Mouse (Mus musculus) lung, adult 18-20 months (tissue): Measurements from ENCODE around the gene Lcat.

ENCODE experiments used
- DNase-seq, 2 experiments: peaks; one replicate each; pipeline ENCODE4 v3.0.0; 2022; ENCODE audit warnings: mixed read lengths in 2 of 2

The Lcat gene

GRCm38 (mm10) chr8:105942542-105942941, 640 bp downstream of the Lcat start:
- DNase-seq, result no peak

DNA sequence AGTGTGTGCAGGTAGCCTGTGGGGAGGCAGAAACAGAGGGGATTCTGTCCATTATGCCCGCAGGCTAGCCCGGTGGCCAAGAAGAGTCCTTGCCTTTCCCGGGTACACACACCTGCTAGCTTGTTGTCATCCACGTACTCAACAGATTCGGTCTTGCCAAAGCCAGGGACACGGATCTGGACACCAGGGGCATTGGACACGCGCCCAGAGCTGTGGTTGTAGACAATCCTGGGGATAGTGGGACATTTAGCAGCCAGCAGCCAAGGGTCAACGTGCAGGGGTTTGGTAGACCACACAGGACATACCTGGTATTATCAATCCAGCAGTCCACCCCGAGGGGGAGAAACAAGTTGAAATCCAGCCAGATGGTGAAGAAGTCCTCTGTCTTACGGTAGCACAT, 1.2 kb downstream of the Lcat start:
- no peak for DNase-seq

DNA sequence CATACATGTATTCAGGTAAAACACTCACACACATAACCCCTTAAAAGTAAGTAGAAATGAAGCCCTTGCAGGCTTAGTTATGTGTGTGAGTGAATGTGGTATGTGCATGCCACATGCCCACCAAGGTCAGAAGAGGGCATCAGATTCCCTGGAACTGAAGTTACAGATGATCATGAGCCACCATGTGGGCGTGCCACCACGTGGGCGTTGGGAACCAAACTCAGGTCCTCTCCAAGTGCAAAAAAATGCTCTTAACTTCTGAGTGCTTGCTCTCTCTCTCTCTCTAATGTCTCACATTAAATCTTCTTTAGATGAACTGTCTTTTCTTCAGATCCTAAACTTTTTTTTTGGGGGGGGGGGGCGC, 4.9 kb downstream of the Lcat start, which contains the start of gene Psmb10:
Psmb10 (minus strand) TSS at position 139 of the 364 bp plus-strand sequence.
- peak in 1 of 2 experiments; percentile 31 for DNase-seq

DNA sequence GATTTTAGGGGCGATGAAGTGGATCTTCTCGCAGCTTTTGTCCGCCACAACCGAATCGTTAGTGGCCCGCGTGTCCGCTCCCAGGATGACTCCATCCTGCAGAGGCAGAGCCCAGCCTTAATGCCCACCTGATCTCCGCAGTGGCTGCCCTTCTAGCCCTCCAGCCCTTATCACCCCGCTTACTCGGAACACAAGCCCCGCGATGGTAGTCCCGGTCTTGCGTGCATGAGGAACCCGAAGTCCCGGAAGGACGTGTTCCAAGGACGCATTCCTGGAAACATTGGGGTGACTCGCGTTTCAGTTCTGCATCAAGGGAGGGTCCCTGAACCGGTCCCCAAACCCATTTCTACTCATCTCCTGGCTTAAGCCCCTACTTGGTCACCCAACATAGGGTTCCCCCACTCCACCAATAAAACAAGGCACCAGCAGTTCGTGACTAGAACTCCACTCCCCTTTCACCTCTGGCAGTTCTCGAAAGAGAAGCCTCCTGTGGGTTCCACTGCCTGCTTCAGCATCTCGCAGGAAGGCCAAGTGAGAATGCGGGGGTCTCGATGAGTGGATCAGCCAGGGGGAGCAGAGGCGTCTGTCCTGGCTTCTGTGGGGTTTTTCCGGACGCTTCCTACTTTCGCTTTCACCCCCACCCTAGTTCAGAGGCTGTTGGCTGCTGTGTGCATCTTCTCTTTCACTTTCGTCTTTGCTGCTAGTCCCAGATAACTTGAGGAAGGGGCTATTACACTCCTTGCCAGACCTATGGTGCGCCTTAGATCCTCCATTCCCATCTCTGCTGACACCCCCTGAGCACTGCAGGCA, 5.5 kb downstream of the Lcat start:
- peak; percentile 54 to 64 for DNase-seq

DNA sequence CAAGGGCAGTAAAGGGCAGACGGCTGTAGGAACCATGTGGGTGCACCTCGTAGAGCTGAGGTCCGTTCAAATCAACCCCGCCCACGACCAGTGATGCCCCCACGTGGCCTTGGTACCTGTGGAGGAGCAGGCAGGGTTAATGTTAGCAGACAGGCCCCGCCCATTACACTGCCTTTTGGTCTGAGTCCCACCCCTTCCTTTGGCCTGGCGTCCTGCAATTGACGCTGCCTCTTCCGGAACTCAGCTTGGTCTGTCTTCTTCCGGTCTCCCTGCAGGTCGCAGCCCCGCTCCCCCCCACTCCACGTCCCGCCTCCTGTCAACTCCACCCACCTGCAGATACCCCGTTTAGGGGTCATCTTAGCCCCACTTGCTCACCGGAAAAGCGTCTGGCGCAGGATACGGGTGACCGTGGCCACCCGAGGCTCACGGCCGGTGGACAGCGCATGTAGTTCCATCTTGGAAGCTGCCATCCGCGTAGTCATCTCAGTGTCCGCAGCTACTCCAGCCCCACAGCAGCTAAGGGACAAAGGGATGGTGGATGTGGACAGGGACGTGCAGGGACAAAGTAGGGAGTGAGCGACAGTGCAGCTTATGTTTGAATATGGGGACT, 6.2 kb downstream of the Lcat start:
- peak; percentile 91 to 93 for DNase-seq

- no peak for DNase-seq
Observed at GRCm38 (mm10) chr8:105935863-105936603, 7.1 kb downstream of the Lcat start.

GRCm38 (mm10) chr8:105935105-105935504, 8.1 kb downstream of the Lcat start:
- no peak for DNase-seq

DNA sequence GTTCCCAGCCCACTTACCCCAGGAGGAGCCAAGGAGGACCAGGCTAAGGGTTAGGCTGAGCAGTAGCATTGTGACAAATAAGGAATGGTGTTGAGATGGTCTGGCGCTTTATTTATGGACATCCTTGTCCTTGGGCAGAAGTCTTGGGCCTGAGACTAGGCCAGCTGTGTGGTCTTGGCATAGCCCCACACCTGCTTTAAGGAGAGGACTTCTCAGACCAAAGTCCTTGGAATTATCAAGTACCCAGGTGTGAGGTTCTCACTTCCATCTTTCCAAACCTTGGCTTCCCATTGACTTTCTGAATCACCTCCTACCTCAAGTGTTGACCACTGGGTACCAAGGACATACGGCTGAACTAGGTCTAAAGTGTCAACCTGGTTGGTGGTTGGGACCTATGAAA, 9.4 kb downstream of the Lcat start, which contains the start of gene Ctrl:
Ctrl (minus strand) TSS at position 101 of the 400 bp plus-strand sequence.
- DNase-seq, result no peak

- DNase-seq, result no peak
Observed at GRCm38 (mm10) chr8:105932525-105932924, 10.7 kb downstream of the Lcat start.

- no peak for DNase-seq
Observed at GRCm38 (mm10) chr8:105931271-105931670, 11.9 kb downstream of the Lcat start.

GRCm38 (mm10) chr8:105930602-105931001, 12.6 kb downstream of the Lcat start:
- DNase-seq, result peak; percentile 76 to 81

DNA sequence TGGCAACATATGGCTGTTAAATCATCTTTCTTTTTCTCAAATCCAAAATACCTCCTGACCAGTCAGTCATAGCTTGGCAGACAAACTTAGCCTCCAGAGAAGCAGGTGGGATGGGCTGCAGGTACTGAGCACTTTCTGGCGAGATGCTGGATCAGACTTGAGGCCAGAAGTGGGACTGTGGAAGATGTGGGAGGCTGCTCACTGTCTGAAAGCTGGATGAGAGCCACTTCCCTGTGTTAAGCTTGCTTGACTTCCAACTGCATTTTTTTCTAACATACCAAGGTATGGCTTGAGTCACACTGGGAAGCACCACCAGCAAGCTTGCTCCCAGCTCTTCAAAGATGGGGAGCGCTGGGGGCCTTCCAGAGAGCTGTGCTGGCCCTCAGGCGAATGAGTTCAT, 18.1 kb downstream of the Lcat start:
- no peak for DNase-seq

DNA sequence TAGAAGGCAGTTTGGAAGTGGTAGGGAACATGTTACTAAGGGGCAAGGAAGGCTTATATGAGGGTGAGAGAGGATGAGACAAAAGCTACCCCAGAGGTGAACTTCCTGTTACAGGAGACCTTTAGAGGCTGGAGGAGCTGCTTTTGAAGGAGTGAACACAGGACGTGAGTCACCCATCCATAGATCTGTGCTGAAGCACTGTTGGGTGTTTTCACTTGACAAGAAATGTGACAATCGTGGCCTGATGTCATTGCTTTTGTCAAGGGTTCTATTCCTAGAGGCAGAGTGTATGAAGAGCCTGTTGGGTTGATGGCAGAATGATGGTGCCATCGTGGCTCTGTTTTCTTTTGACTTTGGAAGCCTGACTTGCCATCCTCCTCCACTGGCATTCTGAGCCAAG, 23.8 kb downstream of the Lcat start:
- DNase-seq, result no peak

DNA sequence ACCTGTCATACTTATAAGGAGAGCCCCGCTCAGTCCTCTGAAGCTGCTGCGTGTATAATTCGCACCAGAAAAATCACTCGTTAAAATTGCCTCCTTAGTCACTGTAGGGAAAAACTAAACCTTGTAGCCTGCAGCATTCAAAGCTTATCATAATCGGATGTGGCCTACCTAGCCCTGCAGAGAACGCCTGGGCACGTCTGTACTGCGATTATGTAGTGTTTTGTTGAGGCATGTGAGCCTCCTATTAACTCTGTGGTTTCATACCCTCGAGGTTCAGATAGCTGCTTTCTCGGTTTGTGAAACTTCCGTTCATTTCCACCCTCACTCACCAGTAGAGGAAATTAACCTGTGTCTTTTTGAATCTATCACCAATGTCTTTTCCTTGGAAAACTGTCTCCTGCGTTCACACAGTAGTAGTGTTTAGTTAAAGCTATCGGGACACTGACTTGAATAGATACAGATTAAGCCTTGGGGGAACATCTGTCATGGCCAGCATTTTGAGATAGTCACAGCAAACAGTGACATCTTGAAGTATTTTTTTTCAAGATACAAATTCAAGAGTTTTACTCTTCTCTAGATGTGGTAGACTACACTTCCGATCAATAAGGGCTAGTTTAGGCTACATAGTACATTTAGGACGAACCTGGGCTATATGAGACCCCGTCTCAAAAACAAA, 42.1 kb downstream of the Lcat start:
- DNase-seq, result no peak

GRCm38 (mm10) chr8:105900180-105900940, 42.8 kb downstream of the Lcat start, which contains the start of gene Pskh1:
Gene Pskh1 (plus strand): TSS chr8:105900441.
- peak; percentile 89 to 92 for DNase-seq

DNA sequence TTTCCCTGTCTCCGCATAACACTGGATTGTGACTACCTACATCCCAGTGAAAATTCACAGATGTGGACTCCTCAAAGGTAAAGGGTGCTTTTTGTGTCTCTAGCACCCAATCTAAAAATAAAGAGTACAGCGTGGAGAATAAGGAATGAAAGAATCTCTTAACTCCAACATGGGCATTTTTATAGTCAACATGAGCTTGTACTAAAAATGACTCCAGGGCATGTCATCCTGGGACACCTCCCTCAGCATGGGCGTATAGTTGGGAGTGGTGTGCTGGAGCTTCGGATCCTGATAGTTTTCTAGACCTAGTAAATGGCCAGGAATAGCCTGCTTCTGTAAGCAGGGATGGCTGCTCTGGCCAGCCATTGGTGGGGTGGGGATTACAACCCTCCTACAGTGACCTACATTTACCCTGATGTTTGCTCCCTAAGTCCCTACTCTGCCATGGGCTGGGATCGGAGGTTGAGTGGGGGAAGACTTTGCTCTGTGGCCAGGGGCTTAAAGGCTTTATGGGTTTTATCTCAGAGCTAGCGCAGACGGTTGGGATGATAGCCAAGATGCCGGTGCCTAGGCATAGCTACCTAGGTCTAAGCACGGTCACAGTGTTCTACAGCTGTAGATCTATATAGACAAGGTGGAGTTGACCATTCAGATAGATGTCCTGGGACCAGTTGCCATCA, 45.2 kb downstream of the Lcat start:
- no peak for DNase-seq

DNA sequence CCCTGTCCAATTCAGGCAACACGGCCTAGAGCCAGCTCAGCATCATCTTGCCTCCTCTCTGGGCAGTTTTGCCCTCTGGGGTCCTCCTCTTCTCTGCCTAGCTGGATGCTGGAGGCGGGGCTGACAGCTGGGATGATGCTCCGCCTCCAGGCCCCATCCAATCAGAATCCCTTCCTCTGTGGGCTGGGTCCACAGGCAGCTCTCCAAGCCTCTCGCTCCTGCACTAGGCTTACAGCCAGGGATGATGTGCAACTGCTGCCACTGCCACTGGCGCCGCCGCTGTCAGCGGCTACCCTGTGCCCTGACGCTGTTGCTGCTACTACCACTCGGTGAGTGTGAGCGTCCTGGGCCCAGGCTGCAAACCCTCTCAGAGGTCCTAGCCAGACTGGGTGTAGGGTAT, 49.8 kb downstream of the Lcat start, which contains the start of gene Nrn1l:
Nrn1l (plus strand) TSS at position 229 of the 400 bp plus-strand sequence.
- peak; percentile 64 to 68 for DNase-seq

DNA sequence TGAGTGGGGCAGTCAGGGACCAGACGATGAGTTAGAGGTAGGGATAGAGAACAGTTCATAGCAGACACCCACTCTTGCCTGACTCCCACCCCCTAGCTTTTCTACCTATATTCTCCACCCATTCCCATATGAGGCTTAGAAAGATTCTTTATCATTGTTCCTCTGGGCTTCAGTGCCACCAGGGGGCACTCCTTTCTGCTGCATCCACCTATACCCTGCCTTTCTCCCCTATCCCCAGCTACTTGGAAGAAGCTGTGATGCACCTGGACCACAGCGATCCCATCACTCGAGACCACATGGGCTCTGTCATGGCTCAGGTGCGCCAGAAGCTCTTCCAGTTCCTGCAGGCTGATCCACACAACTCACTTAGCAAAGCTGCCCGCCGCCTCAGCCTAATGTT, 50.8 kb downstream of the Lcat start:
- no peak for DNase-seq

DNA sequence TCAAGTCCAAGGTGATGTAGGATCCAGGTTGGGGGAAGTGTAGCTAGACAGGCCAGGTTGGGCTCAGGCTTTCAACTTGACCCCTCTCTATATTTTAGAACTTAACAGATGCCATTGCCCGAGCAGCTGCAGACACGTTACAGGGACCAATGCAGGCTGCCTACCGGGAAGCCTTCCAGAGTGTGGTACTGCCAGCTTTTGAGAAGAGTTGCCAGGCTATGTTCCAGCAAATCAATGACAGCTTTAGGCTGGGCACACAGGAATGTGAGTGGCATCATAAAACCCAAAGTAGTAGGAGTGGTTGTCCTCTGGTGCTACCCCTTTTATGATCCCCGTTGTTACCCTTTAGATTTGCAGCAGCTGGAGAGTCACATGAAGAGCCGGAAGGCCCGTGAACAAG, 52.3 kb downstream of the Lcat start:
- DNase-seq, result no peak

GRCm38 (mm10) chr8:105889756-105890465, 53.3 kb downstream of the Lcat start:
- no peak for DNase-seq
